Mouse (Mus musculus) hindbrain, postnatal 0 days (tissue): ENCODE measurements around the gene Gfod1. TPM values are rescaled to one million over a fixed set of nuclear protein-coding genes. Genes with fewer than 3 reads are reported as not detected.

Experiments
- ATAC-seq: fragments of 200-750 bp; cut with Nextera tagmentation; 2 replicates; pipeline ENCODE4 v1.8.0; 2017; ENCODE audit warnings: mild to moderate bottlenecking, moderate TSS enrichment, moderate library complexity
- DNase-seq: peaks from one replicate; pipeline ENCODE4 v3.0.0-alpha.2; 2015; ENCODE audit warnings: low spot score
- H3K27ac ChIP-seq: fragments of 300-500 bp; sonication (generic); 2 replicates; pipeline ENCODE4 v1.5.1; 2014; ENCODE audit warnings: mild to moderate bottlenecking
- H3K27me3 ChIP-seq: fragments of 300-500 bp; sonication (generic); 2 replicates; pipeline ENCODE4 v1.6.1; 2014; ENCODE audit warnings: low read length, mixed read lengths; ENCODE audit not compliant: insufficient read depth
- H3K36me3 ChIP-seq: fragments of 300-500 bp; sonication (generic); 2 replicates; pipeline ENCODE4 v1.6.1; 2014; ENCODE audit warnings: low read length, mixed read lengths; ENCODE audit not compliant: insufficient read depth
- H3K4me1 ChIP-seq: fragments of 300-500 bp; sonication (generic); 2 replicates; pipeline ENCODE4 v1.6.1; 2014; ENCODE audit warnings: antibody characterized with exemption, low read length, mixed read lengths; ENCODE audit not compliant: insufficient read depth
- H3K4me2 ChIP-seq: fragments of 300-500 bp; sonication (generic); 2 replicates; pipeline ENCODE4 v1.6.1; 2014; ENCODE audit warnings: low read depth, mild to moderate bottlenecking, low read length, moderate library complexity, mixed read lengths
- H3K4me3 ChIP-seq: fragments of 300-500 bp; sonication (generic); 2 replicates; pipeline ENCODE4 v1.5.1; 2014; ENCODE audit warnings: low read length
- H3K9ac ChIP-seq: fragments of 300-500 bp; sonication (generic); replicated peaks from 2 replicates; pipeline ENCODE4 v1.6.1; 2014; ENCODE audit warnings: mild to moderate bottlenecking, low read length, moderate library complexity, mixed read lengths
- H3K9me3 ChIP-seq: fragments of 300-500 bp; sonication (generic); 2 replicates; pipeline ENCODE4 v1.6.1; 2016; ENCODE audit warnings: low read length, mixed read lengths
- CTCF ChIP-seq: IDR thresholded peaks from 2 replicates; pipeline ENCODE4 v1.5.1; 2016; ENCODE audit warnings: antibody characterized with exemption, control low read depth, low read depth
- WGBS: fragments of 180-500 bp; shearing (Covaris S2); extraction: QIAGEN DNeasy Blood & Tissue Kit; methylation state at CpG from one replicate; pipeline ENCODE4 v1.1.7; 2014; 5-methylcytosine and 5-hydroxymethylcytosine counted together
- polyA plus RNA-seq: library from polyadenylated mRNA; unstranded; fragments of >200 nt; fragmentation: Nextera tagmentation; extraction: Ambion mirVana; gene quantifications from 2 replicates; pipeline ENCODE4 v1.2.1, GENCODE M21; 2015
- total RNA-seq: library from RNA; depleted of rRNA; stranded (reverse); fragments of >200 nt; gene quantifications from 2 replicates; pipeline ENCODE4 v1.2.3, GENCODE M21; 2014

The Gfod1 gene
- total and polyA plus RNA-seq, 2 experiments from 2014 or later = 2.6 to 26.3 TPM

- Histone ChIP-seq H3K36me3 (no peaks in the 10 kb centered on the region), H3K27me3 (no peaks in the 10 kb centered on the region), H3K9ac (no peak overlapping the region), H3K4me3 (no peak overlapping the region), H3K4me1 (no peaks in the 10 kb centered on the region), H3K4me2 (no peak overlapping the region), H3K27ac (no peak overlapping the region), H3K9me3 (no peaks in the 10 kb centered on the region)
- DNase-seq (no peak), ATAC-seq (no peak)
- 89% methylated on average over 4 of the region's 4 CpGs for WGBS
- no peak for TF ChIP-seq CTCF
Observed at GRCm38 (mm10) chr13:43246876-43247275, 57.1 kb downstream of the Gfod1 start.

GRCm38 (mm10) chr13:43243793-43244192 is 60.2 kb downstream of the Gfod1 start:
- no peak overlapping the region for H3K9ac ChIP-seq
- ATAC-seq = no peak
- no peak for TF ChIP-seq CTCF
- H3K4me2 ChIP-seq = no peak overlapping the region
- H3K27ac ChIP-seq = no peak overlapping the region
- no peaks in the 10 kb centered on the region for H3K36me3 ChIP-seq
- H3K9me3 ChIP-seq = no peaks in the 10 kb centered on the region
- no peak for DNase-seq
- no peak overlapping the region for H3K4me3 ChIP-seq
- no peaks in the 10 kb centered on the region for H3K27me3 ChIP-seq
- 81% methylated on average over 7 of the region's 7 CpGs for WGBS
- peaks cover 6% of the 10 kb centered on the region for H3K4me1 ChIP-seq

DNA sequence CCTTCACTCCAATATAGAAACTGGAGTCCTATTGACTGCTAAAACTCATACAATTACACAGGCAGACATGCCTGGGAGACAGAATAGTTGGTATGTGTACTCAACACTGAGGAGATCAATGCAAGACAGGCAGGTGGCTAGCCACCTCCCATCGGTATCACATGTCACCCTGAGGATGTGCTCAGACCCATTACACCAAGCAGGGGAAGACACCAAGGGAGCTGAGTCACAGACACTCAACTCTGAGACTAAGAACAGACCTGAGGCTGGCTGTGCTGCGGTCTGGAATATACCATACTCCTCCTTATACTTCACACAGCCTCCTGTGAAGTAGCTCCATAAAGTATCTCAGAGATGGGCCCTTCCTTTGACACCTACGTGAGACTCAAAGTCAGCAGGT is 60.7 kb downstream of the Gfod1 start:
- no peak overlapping the region for H3K4me2 ChIP-seq
- no peak for DNase-seq
- no peak overlapping the region for H3K27ac ChIP-seq
- peaks cover 6% of the 10 kb centered on the region for H3K4me1 ChIP-seq
- no peaks in the 10 kb centered on the region for H3K36me3 ChIP-seq
- 92% methylated on average over 3 of the region's 3 CpGs for WGBS
- no peaks in the 10 kb centered on the region for H3K27me3 ChIP-seq
- H3K4me3 ChIP-seq = no peak overlapping the region
- no peaks in the 10 kb centered on the region for H3K9me3 ChIP-seq
- no peak for ATAC-seq
- no peak overlapping the region for H3K9ac ChIP-seq
- no peak for TF ChIP-seq CTCF

DNA sequence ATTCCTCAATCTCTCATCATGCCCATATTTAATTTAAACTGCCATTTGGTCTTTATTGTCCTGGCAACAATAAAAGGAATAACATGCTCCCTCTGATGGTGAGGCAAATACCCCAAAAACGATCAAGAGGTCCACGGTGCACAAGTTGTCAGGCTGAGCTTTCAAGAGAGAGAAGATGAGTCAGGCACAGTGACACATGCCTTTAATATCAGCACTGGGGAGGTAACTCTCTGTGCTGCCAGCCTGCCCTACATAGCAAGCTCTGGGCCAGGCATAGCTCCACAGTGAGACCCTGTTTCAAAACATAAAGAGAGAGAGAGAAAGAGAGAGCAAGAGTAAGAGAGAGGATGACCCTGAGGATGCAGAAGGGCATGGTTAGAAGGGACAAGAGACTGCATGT is 62.2 kb downstream of the Gfod1 start:
- no peak for TF ChIP-seq CTCF
- Histone ChIP-seq H3K4me2 (no peak overlapping the region), H3K27ac (no peak overlapping the region), H3K4me1 (peaks cover 6% of the 10 kb centered on the region), H3K9ac (no peak overlapping the region), H3K36me3 (no peaks in the 10 kb centered on the region), H3K9me3 (no peaks in the 10 kb centered on the region), H3K27me3 (no peaks in the 10 kb centered on the region), H3K4me3 (no peak overlapping the region)
- DNase-seq (no peak), ATAC-seq (no peak)
- 60% methylated on average over 2 of the region's 2 CpGs for WGBS

- H3K4me1 ChIP-seq = peaks cover 6% of the 10 kb centered on the region
- no peaks in the 10 kb centered on the region for H3K9me3 ChIP-seq
- H3K4me3 ChIP-seq = no peak overlapping the region
- 0% methylated on average over 1 of the region's 1 CpGs for WGBS
- no peaks in the 10 kb centered on the region for H3K27me3 ChIP-seq
- peak overlapping the region; percentile 36; the same call in 1 of the 2 replicates for H3K27ac ChIP-seq
- no peak for TF ChIP-seq CTCF
- DNase-seq (peak; percentile 78), ATAC-seq (peak; percentile 52; the same call in 1 of the 2 replicates)
- H3K9ac ChIP-seq = no peak overlapping the region
- no peaks in the 10 kb centered on the region for H3K36me3 ChIP-seq
- no peak overlapping the region for H3K4me2 ChIP-seq
Observed at GRCm38 (mm10) chr13:43241069-43241468, 62.9 kb downstream of the Gfod1 start.

GRCm38 (mm10) chr13:43239790-43240216 is 64.2 kb downstream of the Gfod1 start:
- Histone ChIP-seq H3K9ac (no peak overlapping the region), H3K4me3 (no peak overlapping the region), H3K27me3 (no peaks in the 10 kb centered on the region), H3K4me1 (peaks cover 15% of the 10 kb centered on the region), H3K9me3 (no peaks in the 10 kb centered on the region), H3K36me3 (no peaks in the 10 kb centered on the region), H3K4me2 (no peak overlapping the region), H3K27ac (no peak overlapping the region)
- DNase-seq (peak; percentile 38), ATAC-seq (no peak)
- TF ChIP-seq CTCF = no peak
- WGBS = 59% methylated on average over 11 of the region's 11 CpGs

DNA sequence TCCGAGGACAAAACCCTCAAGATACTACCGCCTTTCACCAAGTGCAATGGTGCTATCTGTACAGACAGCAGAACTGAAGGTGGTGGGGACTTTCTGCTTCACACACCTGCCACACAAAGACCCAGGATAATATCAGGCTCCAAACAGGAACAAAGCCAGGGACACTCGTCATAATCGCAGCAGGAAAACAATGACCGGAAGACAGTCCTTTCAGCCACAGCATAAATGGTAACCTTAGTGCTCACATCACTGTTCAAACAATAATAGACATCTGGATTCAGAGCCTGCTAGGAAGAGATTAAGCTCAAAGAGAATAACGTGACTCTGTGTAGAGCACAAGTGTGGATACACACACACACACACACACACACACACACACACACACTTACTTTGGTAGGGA is 67.3 kb downstream of the Gfod1 start:
- TF ChIP-seq CTCF = no peak
- ATAC-seq (no peak), DNase-seq (no peak)
- H3K27me3 ChIP-seq = no peaks in the 10 kb centered on the region
- no peak overlapping the region for H3K9ac ChIP-seq
- H3K9me3 ChIP-seq = no peaks in the 10 kb centered on the region
- no peaks in the 10 kb centered on the region for H3K36me3 ChIP-seq
- H3K4me1 ChIP-seq = peaks cover 24% of the 10 kb centered on the region
- 64% methylated on average over 6 of the region's 6 CpGs for WGBS
- H3K4me3 ChIP-seq = no peak overlapping the region
- no peak overlapping the region for H3K4me2 ChIP-seq
- peak overlapping the region; percentile 20; the same call in 1 of the 2 replicates for H3K27ac ChIP-seq
